Mouse (Mus musculus): ENCODE measurements at regions not wholly inside any gene's neighbourhood (a gene's known extent, or its start where the extent isn't known, plus 50 kb on each side); places are given as distances from the start of the nearest gene placed in this dataset.
A peak's percentile ranks its signal among the peaks of the same experiment; 100 is the strongest.
"Not testable (repeated sequence)": the region's sequence is repeated elsewhere in the genome, so short reads cannot be mapped to it uniquely, and the experiment has no call there.

DNA sequence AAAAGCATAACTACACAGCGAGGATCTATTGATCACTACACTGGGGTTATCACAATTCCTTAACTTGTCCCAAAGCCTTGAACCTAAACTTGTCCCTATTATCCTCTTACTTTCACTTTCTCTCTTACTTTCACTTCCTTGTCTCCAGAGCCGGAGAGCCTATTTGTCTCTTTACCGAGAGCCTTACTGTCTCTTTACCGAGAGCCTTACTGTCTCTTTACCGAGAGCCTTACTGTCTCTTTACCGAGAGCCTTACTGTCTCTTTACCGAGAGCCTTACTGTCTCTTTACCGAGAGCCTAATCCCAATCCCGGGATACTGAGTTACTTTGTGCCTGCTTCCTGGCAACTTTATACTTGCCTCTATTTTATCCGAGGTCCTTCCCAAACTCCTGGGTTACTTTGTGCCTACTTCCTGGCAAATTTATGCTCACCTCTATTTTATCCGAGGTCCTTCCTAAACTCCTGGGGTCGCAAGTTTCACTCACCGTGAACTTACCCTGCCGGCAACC, 335.3 kb upstream of the Ccng1 start:
- not testable (repeated sequence) for H3K4me3 ChIP-seq (ENCODE audit: insufficient read depth, low read length)

DNA sequence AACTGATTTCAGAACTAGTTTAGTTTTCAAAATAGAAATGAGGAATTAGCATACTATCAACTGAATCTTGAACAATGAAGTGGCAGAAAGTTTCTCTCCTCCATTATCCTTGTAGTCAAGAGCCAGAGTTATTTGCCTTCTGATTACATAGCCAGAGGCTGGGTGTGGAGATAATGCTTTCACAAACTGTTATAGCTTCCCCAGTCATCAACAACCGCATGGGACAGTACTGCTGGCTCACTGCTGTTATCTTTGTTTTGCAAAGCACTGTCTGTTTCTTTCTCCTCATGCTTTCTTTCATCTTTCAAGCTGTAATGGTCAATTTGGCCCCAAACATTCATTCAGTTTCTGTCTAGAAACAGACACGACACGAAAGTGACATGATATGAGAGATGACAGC, 308.5 kb upstream of the Ccng1 start:
- Histone ChIP-seq H3K4me3 (ENCODE audit: insufficient read depth, low read length) (no peak overlapping the region), H3K4me1 (ENCODE audit: control insufficient read depth, insufficient read depth, low read length) (no peaks in the 10 kb centered on the region), H3K27ac (ENCODE audit: insufficient read depth, low read length) (no peak overlapping the region)
- TF ChIP-seq CTCF (IDR thresholded peaks at IDR 0.05; ENCODE audit: borderline replicate concordance, insufficient read depth, low read length) (no peak), POLR2A (IDR thresholded peaks at IDR 0.05; ENCODE audit: low read depth, low read length) (no peak)

More for the DNA sequence above, 335.3 kb upstream of the Ccng1 start:
- not testable (repeated sequence) for H3K4me1 ChIP-seq (ENCODE audit: control insufficient read depth, insufficient read depth, low read length); H3K27ac ChIP-seq (ENCODE audit: insufficient read depth, low read length)

GRCm38 (mm10) chr11:41057796-41058195, 302.7 kb upstream of the Ccng1 start:
- Histone ChIP-seq H3K27ac (ENCODE audit: insufficient read depth, low read length) (no peak overlapping the region), H3K4me3 (ENCODE audit: insufficient read depth, low read length) (no peak overlapping the region), H3K4me1 (ENCODE audit: control insufficient read depth, insufficient read depth, low read length) (no peaks in the 10 kb centered on the region)
- TF ChIP-seq POLR2A (IDR thresholded peaks at IDR 0.05; ENCODE audit: low read depth, low read length) (no peak), CTCF (IDR thresholded peaks at IDR 0.05; ENCODE audit: borderline replicate concordance, insufficient read depth, low read length) (no peak)

GRCm38 (mm10) chr11:41030018-41030417, 274.9 kb upstream of the Ccng1 start:
- TF ChIP-seq POLR2A (IDR thresholded peaks at IDR 0.05; ENCODE audit: low read depth, low read length) (no peak), CTCF (IDR thresholded peaks at IDR 0.05; ENCODE audit: borderline replicate concordance, insufficient read depth, low read length) (no peak)
- Histone ChIP-seq H3K4me3 (ENCODE audit: insufficient read depth, low read length) (no peak overlapping the region), H3K27ac (ENCODE audit: insufficient read depth, low read length) (no peak overlapping the region), H3K4me1 (ENCODE audit: control insufficient read depth, insufficient read depth, low read length) (no peaks in the 10 kb centered on the region)

- no peak overlapping the region for H3K4me3 ChIP-seq (ENCODE audit: insufficient read depth, low read length)
- TF ChIP-seq CTCF (IDR thresholded peaks at IDR 0.05; ENCODE audit: borderline replicate concordance, insufficient read depth, low read length), result no peak
- TF ChIP-seq POLR2A (IDR thresholded peaks at IDR 0.05; ENCODE audit: low read depth, low read length), result no peak
- no peaks in the 10 kb centered on the region for H3K4me1 ChIP-seq (ENCODE audit: control insufficient read depth, insufficient read depth, low read length)
- no peak overlapping the region for H3K27ac ChIP-seq (ENCODE audit: insufficient read depth, low read length)
Observed at GRCm38 (mm10) chr11:41010096-41010495, 255.0 kb upstream of the Ccng1 start.

- no peak overlapping the region for H3K27ac ChIP-seq (ENCODE audit: insufficient read depth, low read length)
- TF ChIP-seq CTCF (IDR thresholded peaks at IDR 0.05; ENCODE audit: borderline replicate concordance, insufficient read depth, low read length), result no peak
- TF ChIP-seq POLR2A (IDR thresholded peaks at IDR 0.05; ENCODE audit: low read depth, low read length), result no peak
- no peak overlapping the region for H3K4me3 ChIP-seq (ENCODE audit: insufficient read depth, low read length)
- no peaks in the 10 kb centered on the region for H3K4me1 ChIP-seq (ENCODE audit: control insufficient read depth, insufficient read depth, low read length)
Observed at GRCm38 (mm10) chr11:40972806-40973205, 217.7 kb upstream of the Ccng1 start.

DNA sequence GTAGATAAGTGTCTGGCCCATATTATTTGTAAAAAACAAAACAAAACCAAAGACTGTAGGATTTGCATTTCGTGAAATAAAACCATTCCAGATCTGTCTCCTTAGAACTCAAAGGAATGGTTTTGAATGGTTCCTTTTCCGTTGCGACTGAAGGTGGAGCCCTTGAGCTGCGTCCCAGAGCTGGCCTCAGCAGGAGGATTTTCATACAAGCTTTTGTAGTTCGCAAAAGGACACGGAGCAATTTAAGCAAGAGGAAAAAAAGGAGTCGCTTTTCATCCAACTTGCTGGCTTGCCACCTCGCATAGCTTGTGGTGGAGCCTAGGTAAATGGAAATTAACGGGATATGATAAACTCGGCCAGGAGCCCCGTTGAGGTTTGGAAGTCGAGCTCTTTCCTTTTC, 172.1 kb upstream of the Ccng1 start:
- H3K27ac ChIP-seq (ENCODE audit: insufficient read depth, low read length), result no peak overlapping the region
- peak overlapping the region; percentile 33 for H3K4me3 ChIP-seq (ENCODE audit: insufficient read depth, low read length)
- no peaks in the 10 kb centered on the region for H3K4me1 ChIP-seq (ENCODE audit: control insufficient read depth, insufficient read depth, low read length)
- TF ChIP-seq POLR2A (IDR thresholded peaks at IDR 0.05; ENCODE audit: low read depth, low read length) (no peak), CTCF (IDR thresholded peaks at IDR 0.05; ENCODE audit: borderline replicate concordance, insufficient read depth, low read length) (peak; percentile 67; the same call in 1 of the 2 replicates)

- Histone ChIP-seq H3K4me1 (ENCODE audit: control insufficient read depth, insufficient read depth, low read length) (no peaks in the 10 kb centered on the region), H3K27ac (ENCODE audit: insufficient read depth, low read length) (no peak overlapping the region), H3K4me3 (ENCODE audit: insufficient read depth, low read length) (no peak overlapping the region)
- no peak for TF ChIP-seq CTCF (IDR thresholded peaks at IDR 0.05; ENCODE audit: borderline replicate concordance, insufficient read depth, low read length)
- TF ChIP-seq POLR2A (IDR thresholded peaks at IDR 0.05; ENCODE audit: low read depth, low read length), result no peak
Observed at GRCm38 (mm10) chr11:40891485-40891884, 136.4 kb upstream of the Ccng1 start.

DNA sequence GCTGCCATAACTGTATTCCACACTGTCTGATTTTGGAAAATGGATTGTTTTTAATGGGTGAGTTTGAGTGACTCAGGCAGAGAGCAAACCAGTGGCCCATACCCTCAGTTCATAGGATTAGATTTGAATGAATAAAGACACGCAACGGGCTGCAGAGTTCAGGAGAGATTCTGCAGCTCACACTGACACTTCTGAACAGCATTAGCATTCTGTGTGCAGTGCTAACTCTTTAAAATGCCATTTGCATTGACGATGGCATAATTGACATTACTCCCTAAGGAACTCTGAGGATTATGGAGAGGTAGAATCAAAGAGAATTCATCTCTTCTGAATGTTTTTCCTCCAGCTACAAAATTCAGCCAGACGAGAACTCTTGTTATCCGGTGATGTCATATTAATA, 129.4 kb upstream of the Ccng1 start:
- H3K4me1 ChIP-seq (ENCODE audit: control insufficient read depth, insufficient read depth, low read length), result no peaks in the 10 kb centered on the region
- no peak overlapping the region for H3K4me3 ChIP-seq (ENCODE audit: insufficient read depth, low read length)
- TF ChIP-seq POLR2A (IDR thresholded peaks at IDR 0.05; ENCODE audit: low read depth, low read length) (no peak), CTCF (IDR thresholded peaks at IDR 0.05; ENCODE audit: borderline replicate concordance, insufficient read depth, low read length) (no peak)
- H3K27ac ChIP-seq (ENCODE audit: insufficient read depth, low read length), result no peak overlapping the region

- Histone ChIP-seq H3K4me3 (ENCODE audit: insufficient read depth, low read length) (no peak overlapping the region), H3K4me1 (ENCODE audit: control insufficient read depth, insufficient read depth, low read length) (no peaks in the 10 kb centered on the region), H3K27ac (ENCODE audit: insufficient read depth, low read length) (no peak overlapping the region)
- TF ChIP-seq CTCF (IDR thresholded peaks at IDR 0.05; ENCODE audit: borderline replicate concordance, insufficient read depth, low read length), result no peak
- no peak for TF ChIP-seq POLR2A (IDR thresholded peaks at IDR 0.05; ENCODE audit: low read depth, low read length)
Observed at GRCm38 (mm10) chr11:40879589-40879988, 124.5 kb upstream of the Ccng1 start.

- Histone ChIP-seq H3K27ac (ENCODE audit: insufficient read depth, low read length) (no peak overlapping the region), H3K4me3 (ENCODE audit: insufficient read depth, low read length) (no peak overlapping the region), H3K4me1 (ENCODE audit: control insufficient read depth, insufficient read depth, low read length) (no peaks in the 10 kb centered on the region)
- TF ChIP-seq CTCF (IDR thresholded peaks at IDR 0.05; ENCODE audit: borderline replicate concordance, insufficient read depth, low read length) (no peak), POLR2A (IDR thresholded peaks at IDR 0.05; ENCODE audit: low read depth, low read length) (no peak)
Observed at GRCm38 (mm10) chr11:40873002-40873401, 117.9 kb upstream of the Ccng1 start.
